Mouse (Mus musculus): ENCODE results near the gene Ksr2. TPM values are rescaled to one million over a fixed set of nuclear protein-coding genes. Genes with fewer than 3 reads are reported as not detected.

The Ksr2 gene
- total RNA-seq (2012; rRNA removed) = not detected in 2 replicates
- polyA plus RNA-seq (2012; ENCODE audit: insufficient read depth in 1 of 2, insufficient read length in 2 of 2, low read depth in 1 of 2, low replicate concordance in 2 of 2, missing spikeins in 1 of 2) = not detected

DNA sequence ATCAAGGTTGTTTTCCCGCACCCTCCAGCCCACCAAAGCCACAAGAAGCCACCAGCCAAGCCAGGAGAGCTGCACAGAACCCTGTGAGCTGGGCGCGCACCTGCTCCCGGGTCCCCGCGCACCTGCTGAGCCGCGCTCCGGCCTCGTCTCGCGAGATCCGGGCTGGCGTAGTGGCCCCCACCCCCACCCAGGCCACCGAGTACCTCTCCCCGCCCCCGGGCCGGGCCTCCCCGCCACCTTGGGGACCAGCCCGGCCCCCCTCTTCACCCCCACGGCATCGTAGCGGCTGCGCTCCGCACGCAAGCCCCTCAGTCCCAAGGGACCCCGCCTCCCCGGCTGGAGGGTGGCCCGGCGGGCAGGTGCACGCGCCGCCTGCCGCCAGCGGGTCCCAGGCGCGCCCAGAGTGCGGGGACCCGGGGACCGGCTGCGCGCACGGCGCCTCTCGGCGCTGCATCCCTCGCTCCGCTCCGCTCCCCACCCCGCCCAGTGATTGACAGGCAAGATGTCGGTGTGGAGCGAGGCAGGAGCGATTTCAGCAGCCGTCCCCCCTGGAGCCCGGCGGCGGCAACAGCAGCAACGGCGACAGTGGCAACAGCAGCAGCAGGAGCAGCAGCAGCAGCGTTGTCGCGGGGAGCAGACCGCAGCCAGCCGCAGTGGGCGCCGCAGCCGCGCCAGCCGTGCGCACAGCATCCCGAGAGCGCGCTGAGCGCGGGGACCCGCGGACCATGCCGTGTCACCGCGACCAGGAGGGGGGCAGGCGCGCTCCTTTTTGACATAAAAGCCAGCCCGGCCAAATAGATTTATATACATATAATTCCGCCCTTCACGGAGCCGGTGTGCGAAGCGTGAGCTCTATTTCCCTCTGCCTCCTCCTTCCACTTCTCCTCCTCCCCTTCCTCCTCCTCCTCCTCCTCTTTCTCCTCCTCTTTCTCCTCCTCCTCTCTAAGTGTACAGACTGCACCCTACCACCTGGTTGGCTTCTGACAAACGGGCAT is at the start of gene Ksr2:
Gene Ksr2, plus strand, starts transcription at position 494 of the 995 bp plus-strand sequence.
- H3K9ac ChIP-seq (ENCODE audit: control insufficient read depth, low read depth, low read length, poor library complexity, severe bottlenecking) = no peak within 1 kb of the TSS
- DNase-seq (ENCODE audit: low read depth, low spot score) = no peak
- no peak for TF ChIP-seq GABPA (IDR thresholded peaks at IDR 0.05; ENCODE audit: low read depth, low read length)
- no peak for TF ChIP-seq ETS1 (IDR thresholded peaks at IDR 0.05; ENCODE audit: low read depth, low read length)
- TF ChIP-seq ZMIZ1 (IDR thresholded peaks at IDR 0.05; ENCODE audit: low read depth, low read length) = no peak
- TF ChIP-seq CHD1 (IDR thresholded peaks at IDR 0.05; ENCODE audit: low read depth, low read length) = no peak
- TF ChIP-seq SIN3A (IDR thresholded peaks at IDR 0.05; ENCODE audit: low read length) = no peak
- TF ChIP-seq POLR2AphosphoS5 (IDR thresholded peaks at IDR 0.05; ENCODE audit: borderline replicate concordance, low read depth, low read length) = no peak
- no peak for TF ChIP-seq TAL1 (IDR thresholded peaks at IDR 0.05; ENCODE audit: low read length)
- TF ChIP-seq HCFC1 (IDR thresholded peaks at IDR 0.05; ENCODE audit: low read depth, low read length) = no peak
- no peak for TF ChIP-seq MXI1 (IDR thresholded peaks at IDR 0.05; ENCODE audit: low read depth, low read length)
- TF ChIP-seq NRF1 (IDR thresholded peaks at IDR 0.05; ENCODE audit: insufficient read depth, low read depth, low read length, poor library complexity, severe bottlenecking) = no peak
- H3K4me3 ChIP-seq (ENCODE audit: control insufficient read depth in 1 of 2, insufficient read depth in 1 of 2, low read depth in 2 of 2, low read length in 2 of 2) = no peak within 1 kb of the TSS
- no peak within 1 kb of the TSS for H3K27ac ChIP-seq (ENCODE audit: control insufficient read depth, low read depth, low read length)
- no peaks in the 10 kb centered on the region for H3K4me1 ChIP-seq (ENCODE audit: control insufficient read depth in 1 of 2, insufficient read depth in 2 of 2, low read length in 2 of 2)
- no peaks in the 10 kb centered on the region for H3K36me3 ChIP-seq (ENCODE audit: control insufficient read depth in 1 of 2, insufficient read depth in 2 of 2, low read length in 2 of 2)
- H3K79me2 ChIP-seq (ENCODE audit: control insufficient read depth, insufficient read depth, low read length, poor library complexity) = no peaks in the 10 kb centered on the region
- no peaks in the 10 kb centered on the region for H3K27me3 ChIP-seq (ENCODE audit: control insufficient read depth in 1 of 2, insufficient read depth in 2 of 2, low read length in 2 of 2)
- H3K9me3 ChIP-seq (replicated peaks; ENCODE audit: insufficient read depth, low read length) = no peaks in the 10 kb centered on the region

GRCm38 (mm10) chr5:117364821-117365220 is 49.0 kb upstream of the Ksr2 start:
- H3K36me3 ChIP-seq (ENCODE audit: control insufficient read depth in 1 of 2, insufficient read depth in 2 of 2, low read length in 2 of 2) = peaks cover 4 to 11% of the 10 kb centered on the region in 2 experiments; a peak in 3 of 4 replicates
- no peak overlapping the region for H3K27ac ChIP-seq (ENCODE audit: control insufficient read depth, low read depth, low read length)
- no peaks in the 10 kb centered on the region for H3K79me2 ChIP-seq (ENCODE audit: control insufficient read depth, insufficient read depth, low read length, poor library complexity)
- H3K9me3 ChIP-seq (replicated peaks; ENCODE audit: insufficient read depth, low read length) = no peaks in the 10 kb centered on the region
- TF ChIP-seq POLR2A (IDR thresholded peaks at IDR 0.05; ENCODE audit: control insufficient read depth in 1 of 2, insufficient read depth in 1 of 2, low read depth in 1 of 2, low read length in 2 of 2, poor library complexity in 1 of 2) = no peak
- TF ChIP-seq BHLHE40 (IDR thresholded peaks at IDR 0.05; ENCODE audit: borderline replicate concordance, low read depth, low read length) = no peak
- no peak for TF ChIP-seq JUND (IDR thresholded peaks at IDR 0.05; ENCODE audit: low read depth, low read length)
- no peak for TF ChIP-seq ZC3H11A (IDR thresholded peaks at IDR 0.05; ENCODE audit: low read depth, low read length)
- TF ChIP-seq USF2 (IDR thresholded peaks at IDR 0.05; ENCODE audit: borderline replicate concordance in 1 of 2, insufficient read depth in 1 of 2, low read depth in 1 of 2, low read length in 2 of 2) = no peak
- TF ChIP-seq RCOR1 (IDR thresholded peaks at IDR 0.05; ENCODE audit: low read depth, low read length) = no peak
- no peak for TF ChIP-seq NELFE (IDR thresholded peaks at IDR 0.05; ENCODE audit: low read depth, low read length)
- no peak for TF ChIP-seq TCF12 (IDR thresholded peaks at IDR 0.05; ENCODE audit: low read depth, low read length)
- no peak for TF ChIP-seq ZMIZ1 (IDR thresholded peaks at IDR 0.05; ENCODE audit: low read depth, low read length)
- TF ChIP-seq RAD21 (IDR thresholded peaks at IDR 0.05; ENCODE audit: low read depth, low read length) = no peak
- TF ChIP-seq EP300 (IDR thresholded peaks at IDR 0.05; ENCODE audit: low read depth in 1 of 2, low read length in 2 of 2) = no peak
- no peak for TF ChIP-seq CHD2 (IDR thresholded peaks at IDR 0.05; ENCODE audit: low read length)
- TF ChIP-seq USF1 (IDR thresholded peaks at IDR 0.05; ENCODE audit: low read depth, low read length) = no peak
- TF ChIP-seq E2F4 (IDR thresholded peaks at IDR 0.05; ENCODE audit: borderline replicate concordance, low read depth, low read length) = no peak
- DNase-seq (ENCODE audit: low read depth, low spot score) = no peak
- no peak overlapping the region for H3K9ac ChIP-seq (ENCODE audit: control insufficient read depth, low read depth, low read length, poor library complexity, severe bottlenecking)
- no peak overlapping the region for H3K4me3 ChIP-seq (ENCODE audit: control insufficient read depth in 1 of 2, insufficient read depth in 1 of 2, low read depth in 2 of 2, low read length in 2 of 2)
- peaks cover 10 to 22% of the 10 kb centered on the region in 2 experiments for H3K4me1 ChIP-seq (ENCODE audit: control insufficient read depth in 1 of 2, insufficient read depth in 2 of 2, low read length in 2 of 2)
- H3K27me3 ChIP-seq (ENCODE audit: control insufficient read depth in 1 of 2, insufficient read depth in 2 of 2, low read length in 2 of 2) = no peaks in the 10 kb centered on the region
